Mouse (Mus musculus) megakaryocyte, adult 5-6 weeks (primary cell): ENCODE measurements around the gene Ube2dnl1. TPM values are rescaled to one million over a fixed set of nuclear protein-coding genes. Genes with fewer than 3 reads are reported as not detected.

Experiments used
- ATAC-seq: 2 replicates; pipeline ENCODE4 v1.8.0; 2016; ENCODE audit warnings: mild to moderate bottlenecking, inconsistent platforms; ENCODE audit not compliant: poor library complexity, severe bottlenecking
- total RNA-seq, 2 experiments: library from RNA; stranded (forward) in 1 of 2; stranded (reverse) in 1 of 2; fragments of 153-499, 151-499 nt in 1 of 2; fragments of 221-1000, 200-1000 nt in 1 of 2; gene quantifications; 2 replicates each; pipeline versions ENCODE4 v1.2.3 to v1.2.4; 2015 to 2017

Gene Ube2dnl1
- total RNA-seq (2015): not detected in 2 replicates
- total RNA-seq (2017): not detected in 2 replicates

DNA sequence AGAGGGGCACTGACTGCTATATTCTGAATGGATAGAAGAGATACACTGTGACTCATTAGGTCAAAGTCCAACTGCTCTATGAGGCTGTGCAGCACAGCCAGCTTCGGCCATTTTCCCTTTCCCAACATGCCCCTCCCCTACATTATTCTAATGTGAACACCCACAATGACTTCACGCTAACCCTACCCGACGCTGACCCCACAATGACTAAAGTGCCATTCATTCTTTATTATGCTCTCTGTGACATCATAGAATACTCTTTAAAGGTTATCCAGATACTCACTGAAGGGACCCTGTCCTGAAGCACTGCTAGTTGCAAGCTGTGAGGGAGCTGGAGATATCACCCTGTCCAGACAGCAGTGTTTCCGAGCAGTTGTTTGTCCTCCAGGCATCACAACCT is at the start of gene Ube2dnl1:
TSS of gene Ube2dnl1 (plus strand) at position 301 of the 400 bp plus-strand sequence.
- no peak for ATAC-seq

DNA sequence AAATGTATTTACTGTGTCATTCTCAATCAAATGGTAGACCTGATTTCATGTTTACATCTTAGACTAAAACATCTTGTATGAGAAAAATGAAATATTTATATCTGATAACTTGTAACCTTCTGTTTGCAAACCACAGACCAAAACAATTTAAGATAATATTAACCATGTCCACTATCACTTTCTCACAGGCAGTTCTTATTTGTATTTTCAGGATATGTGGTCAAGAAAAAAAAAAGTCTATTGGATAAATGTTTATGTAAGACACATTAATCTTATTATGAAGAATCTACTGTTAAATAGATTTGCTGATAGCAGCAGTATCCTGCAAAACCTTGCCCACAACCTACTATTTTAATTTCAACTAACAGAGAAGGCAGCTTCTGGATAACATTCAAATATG is 9.3 kb upstream of the Ube2dnl1 start:
- ATAC-seq: no peak

DNA sequence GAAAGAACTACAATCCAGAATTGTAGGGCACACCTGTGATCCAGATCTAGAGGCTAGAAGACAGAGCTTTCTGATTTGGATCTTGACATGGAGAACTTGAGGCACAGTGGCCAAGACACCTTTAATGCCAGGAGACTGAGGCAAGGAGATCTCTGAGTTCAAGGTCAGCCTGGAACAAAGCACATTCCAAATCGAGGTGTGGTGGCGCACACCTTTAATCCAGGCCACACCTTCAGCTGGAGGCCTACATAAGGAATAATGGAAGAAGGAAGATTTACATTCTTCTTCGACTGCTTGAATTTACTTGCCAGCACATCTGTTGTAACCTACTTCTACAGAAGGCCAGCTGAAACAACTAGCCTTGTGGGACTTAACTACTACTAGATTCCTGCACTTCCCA is 7.3 kb upstream of the Ube2dnl1 start:
- ATAC-seq: no peak

- no peak for ATAC-seq
Measured at GRCm38 (mm10) chrX:114903391-114903790, 1.4 kb upstream of the Ube2dnl1 start.

- no peak for ATAC-seq
Measured at GRCm38 (mm10) chrX:114907282-114907681, 2.5 kb downstream of the Ube2dnl1 start, which contains the start of gene Ube2dnl2. Gene Ube2dnl2 (plus strand): TSS chrX:114907582.

GRCm38 (mm10) chrX:114955066-114955465 is 50.3 kb downstream of the Ube2dnl1 start:
- no peak for ATAC-seq

Other genes starting within 250 kb of the Ube2dnl1 start
- gene Ube2dnl2, start 2.6 kb downstream of the Ube2dnl1 start, total RNA-seq (2015): not detected in 2 replicates
- gene Ube2dnl2, start 2.6 kb downstream of the Ube2dnl1 start, total RNA-seq (2017): not detected in 2 replicates